Mouse (Mus musculus): ENCODE results near the gene Vtcn1. TPM values are rescaled to one million over a fixed set of nuclear protein-coding genes. Genes with fewer than 3 reads are reported as not detected.
A peak's percentile ranks its signal among the peaks of the same experiment; 100 is the strongest.

Gene Vtcn1
- not detected in 2 replicates for polyA plus RNA-seq (2016; fragmentation: Nextera tagmentation; extraction: Ambion mirVana)

GRCm38 (mm10) chr3:100825225-100825965 is at the start of gene Vtcn1:
TSS of gene Vtcn1 (plus strand) at chr3:100825459.
- no peaks in the 10 kb centered on the region for H3K9me3 ChIP-seq
- H3K4me2 ChIP-seq, result no peak within 1 kb of the TSS
- H3K9ac ChIP-seq, result no peak within 1 kb of the TSS
- no peaks in the 10 kb centered on the region for H3K4me1 ChIP-seq
- H3K27ac ChIP-seq, result no peak within 1 kb of the TSS
- no peak within 1 kb of the TSS for H3K4me3 ChIP-seq (replicated peaks)
- H3K27me3 ChIP-seq, result no peaks in the 10 kb centered on the region
- WGBS, result 59% methylated on average over 6 of the region's 6 CpGs
- no peaks in the 10 kb centered on the region for H3K36me3 ChIP-seq (replicated peaks)
- no peak for ATAC-seq (ENCODE audit: low FRiP score)

GRCm38 (mm10) chr3:100776967-100777366 is 48.3 kb upstream of the Vtcn1 start:
- H3K27me3 ChIP-seq, result no peaks in the 10 kb centered on the region
- no peak overlapping the region for H3K9ac ChIP-seq
- H3K36me3 ChIP-seq (replicated peaks), result no peaks in the 10 kb centered on the region
- WGBS, result 69% methylated on average over 6 of the region's 6 CpGs
- peaks cover 3% of the 10 kb centered on the region; the same call in 1 of the 2 replicates for H3K4me1 ChIP-seq
- no peaks in the 10 kb centered on the region for H3K9me3 ChIP-seq
- no peak for ATAC-seq (ENCODE audit: low FRiP score)
- H3K4me3 ChIP-seq (replicated peaks), result no peak overlapping the region
- no peak overlapping the region for H3K4me2 ChIP-seq
- H3K27ac ChIP-seq, result no peak overlapping the region

GRCm38 (mm10) chr3:100777568-100777967 is 47.7 kb upstream of the Vtcn1 start:
- no peaks in the 10 kb centered on the region for H3K36me3 ChIP-seq (replicated peaks)
- H3K27me3 ChIP-seq, result no peaks in the 10 kb centered on the region
- H3K27ac ChIP-seq, result no peak overlapping the region
- no peak overlapping the region for H3K4me3 ChIP-seq (replicated peaks)
- 18% methylated on average over 4 of the region's 4 CpGs for WGBS
- ATAC-seq (ENCODE audit: low FRiP score), result 0 out of 2 replicates have a peak, but pooled peaks have one; percentile 17
- no peak overlapping the region for H3K4me2 ChIP-seq
- H3K9ac ChIP-seq, result no peak overlapping the region
- peaks cover 3% of the 10 kb centered on the region; the same call in 1 of the 2 replicates for H3K4me1 ChIP-seq
- no peaks in the 10 kb centered on the region for H3K9me3 ChIP-seq

GRCm38 (mm10) chr3:100786076-100786475 is 39.2 kb upstream of the Vtcn1 start:
- Histone ChIP-seq H3K27ac (no peak overlapping the region), H3K4me3 (replicated peaks) (no peak overlapping the region), H3K27me3 (no peaks in the 10 kb centered on the region), H3K4me1 (no peaks in the 10 kb centered on the region), H3K36me3 (replicated peaks) (no peaks in the 10 kb centered on the region), H3K9ac (no peak overlapping the region), H3K9me3 (no peaks in the 10 kb centered on the region), H3K4me2 (no peak overlapping the region)
- no peak for ATAC-seq (ENCODE audit: low FRiP score)
- WGBS, result 88% methylated on average over 2 of the region's 2 CpGs

GRCm38 (mm10) chr3:100791670-100792069 is 33.6 kb upstream of the Vtcn1 start:
- Histone ChIP-seq H3K4me3 (replicated peaks) (no peak overlapping the region), H3K9me3 (no peaks in the 10 kb centered on the region), H3K9ac (no peak overlapping the region), H3K4me1 (no peaks in the 10 kb centered on the region), H3K4me2 (no peak overlapping the region), H3K27ac (no peak overlapping the region), H3K27me3 (no peaks in the 10 kb centered on the region), H3K36me3 (replicated peaks) (no peaks in the 10 kb centered on the region)
- no peak for ATAC-seq (ENCODE audit: low FRiP score)
- WGBS, result 92% methylated on average over 3 of the region's 3 CpGs

- WGBS, result 94% methylated on average over 2 of the region's 2 CpGs
- no peak overlapping the region for H3K4me2 ChIP-seq
- H3K9ac ChIP-seq, result no peak overlapping the region
- H3K27ac ChIP-seq, result no peak overlapping the region
- no peaks in the 10 kb centered on the region for H3K27me3 ChIP-seq
- no peak overlapping the region for H3K4me3 ChIP-seq (replicated peaks)
- H3K36me3 ChIP-seq (replicated peaks), result no peaks in the 10 kb centered on the region
- no peaks in the 10 kb centered on the region for H3K4me1 ChIP-seq
- no peaks in the 10 kb centered on the region for H3K9me3 ChIP-seq
- ATAC-seq (ENCODE audit: low FRiP score), result no peak
These were observed 31.9 kb upstream of the Vtcn1 start for GRCm38 (mm10) chr3:100793345-100793744.

- WGBS, result 81% methylated on average over 4 of the region's 4 CpGs
- Histone ChIP-seq H3K27ac (no peak overlapping the region), H3K9ac (no peak overlapping the region), H3K9me3 (no peaks in the 10 kb centered on the region), H3K27me3 (no peaks in the 10 kb centered on the region), H3K4me1 (no peaks in the 10 kb centered on the region), H3K4me3 (replicated peaks) (no peak overlapping the region), H3K4me2 (no peak overlapping the region), H3K36me3 (replicated peaks) (no peaks in the 10 kb centered on the region)
- ATAC-seq (ENCODE audit: low FRiP score), result no peak
These were observed 28.7 kb upstream of the Vtcn1 start for GRCm38 (mm10) chr3:100796571-100796970.

- H3K36me3 ChIP-seq (replicated peaks), result no peaks in the 10 kb centered on the region
- no peak overlapping the region for H3K9ac ChIP-seq
- no peak overlapping the region for H3K27ac ChIP-seq
- no peak overlapping the region for H3K4me2 ChIP-seq
- H3K27me3 ChIP-seq, result no peaks in the 10 kb centered on the region
- no peak for ATAC-seq (ENCODE audit: low FRiP score)
- no peaks in the 10 kb centered on the region for H3K4me1 ChIP-seq
- WGBS, result 82% methylated on average over 6 of the region's 6 CpGs
- H3K4me3 ChIP-seq (replicated peaks), result no peak overlapping the region
- H3K9me3 ChIP-seq, result no peaks in the 10 kb centered on the region
These were observed 27.8 kb upstream of the Vtcn1 start for GRCm38 (mm10) chr3:100797166-100798145.

- Histone ChIP-seq H3K4me1 (no peaks in the 10 kb centered on the region), H3K9me3 (no peaks in the 10 kb centered on the region), H3K4me2 (no peak overlapping the region), H3K9ac (no peak overlapping the region), H3K36me3 (replicated peaks) (no peaks in the 10 kb centered on the region), H3K27ac (no peak overlapping the region), H3K27me3 (no peaks in the 10 kb centered on the region), H3K4me3 (replicated peaks) (no peak overlapping the region)
- ATAC-seq (ENCODE audit: low FRiP score), result no peak
- 88% methylated on average over 3 of the region's 3 CpGs for WGBS
These were observed 26.3 kb upstream of the Vtcn1 start for GRCm38 (mm10) chr3:100798872-100799422.

- WGBS, result 75% methylated on average over 1 of the region's 1 CpGs
- Histone ChIP-seq H3K9me3 (no peaks in the 10 kb centered on the region), H3K4me2 (no peak overlapping the region), H3K4me3 (replicated peaks) (no peak overlapping the region), H3K4me1 (no peaks in the 10 kb centered on the region), H3K27ac (no peak overlapping the region), H3K36me3 (replicated peaks) (no peaks in the 10 kb centered on the region), H3K27me3 (no peaks in the 10 kb centered on the region), H3K9ac (no peak overlapping the region)
- ATAC-seq (ENCODE audit: low FRiP score), result no peak
These were observed 20.3 kb upstream of the Vtcn1 start for GRCm38 (mm10) chr3:100804975-100805374.

GRCm38 (mm10) chr3:100805925-100806324 is 19.3 kb upstream of the Vtcn1 start:
- Histone ChIP-seq H3K4me1 (no peaks in the 10 kb centered on the region), H3K4me3 (replicated peaks) (no peak overlapping the region), H3K36me3 (replicated peaks) (no peaks in the 10 kb centered on the region), H3K9me3 (no peaks in the 10 kb centered on the region), H3K27me3 (no peaks in the 10 kb centered on the region), H3K4me2 (no peak overlapping the region), H3K27ac (no peak overlapping the region), H3K9ac (no peak overlapping the region)
- 70% methylated on average over 6 of the region's 6 CpGs for WGBS
- no peak for ATAC-seq (ENCODE audit: low FRiP score)

GRCm38 (mm10) chr3:100810461-100810860 is 14.8 kb upstream of the Vtcn1 start:
- no peak overlapping the region for H3K4me2 ChIP-seq
- H3K36me3 ChIP-seq (replicated peaks), result no peaks in the 10 kb centered on the region
- WGBS, result 88% methylated on average over 2 of the region's 2 CpGs
- no peaks in the 10 kb centered on the region for H3K4me1 ChIP-seq
- no peaks in the 10 kb centered on the region for H3K9me3 ChIP-seq
- no peak for ATAC-seq (ENCODE audit: low FRiP score)
- no peak overlapping the region for H3K27ac ChIP-seq
- H3K27me3 ChIP-seq, result no peaks in the 10 kb centered on the region
- H3K4me3 ChIP-seq (replicated peaks), result no peak overlapping the region
- no peak overlapping the region for H3K9ac ChIP-seq

Measured in forebrain, embryonic 12.5 days (tissue).